Mouse (Mus musculus) erythroblast, embryonic 14.5 days (primary cell): ENCODE data around the gene Pdzd9. TPM values are rescaled to one million over a fixed set of nuclear protein-coding genes. Genes with fewer than 3 reads are reported as not detected.

ENCODE experiments used
- H3K27me3 ChIP-seq: 2 replicates; pipeline ENCODE4 v1.6.1; 2012; ENCODE audit warnings: inconsistent platforms; ENCODE audit not compliant: control insufficient read depth
- H3K36me3 ChIP-seq: 2 replicates; pipeline ENCODE4 v1.6.1; 2012; ENCODE audit warnings: mild to moderate bottlenecking, inconsistent platforms; ENCODE audit not compliant: control insufficient read depth
- H3K4me1 ChIP-seq: 2 replicates; pipeline ENCODE4 v1.6.1; 2012; ENCODE audit warnings: inconsistent platforms; ENCODE audit not compliant: control insufficient read depth
- H3K4me3 ChIP-seq: replicated peaks from 2 replicates; pipeline ENCODE3; 2012; ENCODE audit warnings: moderate library complexity, mild to moderate bottlenecking, inconsistent platforms
- H3K9me3 ChIP-seq: 2 replicates; pipeline ENCODE4 v1.6.1; 2012; ENCODE audit warnings: low read length, inconsistent platforms, mixed read lengths; ENCODE audit not compliant: control insufficient read depth
- GATA1 ChIP-seq: IDR thresholded peaks from 2 replicates; pipeline ENCODE4 v1.6.1; 2012; ENCODE audit warnings: low read length, inconsistent platforms, mixed read lengths
- TAL1 ChIP-seq: IDR thresholded peaks from 3 replicates; pipeline ENCODE4 v1.6.1; 2012; ENCODE audit warnings: low read length, inconsistent platforms, mixed read lengths
- polyA plus RNA-seq: library from polyadenylated mRNA; stranded (reverse); fragments of >175 nt; gene quantifications from 2 replicates; pipeline ENCODE4 v1.2.3, GENCODE M21; 2012

Pdzd9 gene
- polyA plus RNA-seq, 1 experiment, result not detected

- no peak for TF ChIP-seq TAL1
- Histone ChIP-seq H3K9me3 (no peaks in the 10 kb centered on the region), H3K36me3 (peaks cover 33% of the 10 kb centered on the region), H3K27me3 (no peaks in the 10 kb centered on the region), H3K4me3 (no peak overlapping the region), H3K4me1 (peaks cover 17% of the 10 kb centered on the region)
These were observed 23.8 kb upstream of the Pdzd9 start for GRCm38 (mm10) chr7:120693831-120694375.

- no peak overlapping the region for H3K4me3 ChIP-seq
- H3K36me3 ChIP-seq, result peaks cover 25% of the 10 kb centered on the region
- H3K9me3 ChIP-seq, result no peaks in the 10 kb centered on the region
- H3K27me3 ChIP-seq, result no peaks in the 10 kb centered on the region
- peaks cover 6% of the 10 kb centered on the region for H3K4me1 ChIP-seq
- no peak for TF ChIP-seq TAL1
- TF ChIP-seq GATA1, result no peak
These were observed 20.5 kb upstream of the Pdzd9 start for GRCm38 (mm10) chr7:120690634-120691033.

- Histone ChIP-seq H3K4me1 (peaks cover 24% of the 10 kb centered on the region), H3K4me3 (no peak overlapping the region), H3K9me3 (no peaks in the 10 kb centered on the region), H3K27me3 (no peaks in the 10 kb centered on the region), H3K36me3 (peaks cover 7% of the 10 kb centered on the region)
- TF ChIP-seq GATA1 (no peak), TAL1 (no peak)
These were observed 15.1 kb upstream of the Pdzd9 start for GRCm38 (mm10) chr7:120685227-120685626.

- H3K27me3 ChIP-seq, result no peaks in the 10 kb centered on the region
- peaks cover 3% of the 10 kb centered on the region for H3K36me3 ChIP-seq
- peaks cover 29% of the 10 kb centered on the region for H3K4me1 ChIP-seq
- no peaks in the 10 kb centered on the region for H3K9me3 ChIP-seq
- TF ChIP-seq GATA1 (no peak), TAL1 (no peak)
- H3K4me3 ChIP-seq, result no peak overlapping the region
These were observed 14.6 kb upstream of the Pdzd9 start for GRCm38 (mm10) chr7:120684731-120685161.

- Histone ChIP-seq H3K36me3 (no peaks in the 10 kb centered on the region; the same call in 1 of the 2 replicates), H3K4me3 (no peak overlapping the region), H3K9me3 (no peaks in the 10 kb centered on the region), H3K4me1 (peaks cover 49% of the 10 kb centered on the region), H3K27me3 (no peaks in the 10 kb centered on the region)
- no peak for TF ChIP-seq TAL1
- TF ChIP-seq GATA1, result no peak
These were observed 11.9 kb upstream of the Pdzd9 start for GRCm38 (mm10) chr7:120682002-120682401.

GRCm38 (mm10) chr7:120679023-120679422, 8.9 kb upstream of the Pdzd9 start:
- peaks cover 59% of the 10 kb centered on the region for H3K4me1 ChIP-seq
- H3K27me3 ChIP-seq, result no peaks in the 10 kb centered on the region
- TF ChIP-seq GATA1, result no peak
- no peak for TF ChIP-seq TAL1
- peak overlapping the region; percentile 72 for H3K4me3 ChIP-seq
- no peaks in the 10 kb centered on the region; the same call in 1 of the 2 replicates for H3K36me3 ChIP-seq
- H3K9me3 ChIP-seq, result no peaks in the 10 kb centered on the region

GRCm38 (mm10) chr7:120677764-120678531, 7.8 kb upstream of the Pdzd9 start:
- no peaks in the 10 kb centered on the region; the same call in 1 of the 2 replicates for H3K36me3 ChIP-seq
- no peaks in the 10 kb centered on the region for H3K9me3 ChIP-seq
- peaks cover 59% of the 10 kb centered on the region for H3K4me1 ChIP-seq
- H3K4me3 ChIP-seq, result peak overlapping the region; percentile 72
- TF ChIP-seq GATA1, result no peak
- no peaks in the 10 kb centered on the region for H3K27me3 ChIP-seq

GRCm38 (mm10) chr7:120677001-120677643, 7.0 kb upstream of the Pdzd9 start, which contains the start of gene Mosmo:
TSS of gene Mosmo (plus strand) at chr7:120677618.
- Histone ChIP-seq H3K9me3 (no peaks in the 10 kb centered on the region), H3K4me3 (peak within 1 kb of the TSS; percentile 72), H3K27me3 (no peaks in the 10 kb centered on the region), H3K36me3 (no peaks in the 10 kb centered on the region; the same call in 1 of the 2 replicates), H3K4me1 (peaks cover 53% of the 10 kb centered on the region)
- TF ChIP-seq TAL1 (no peak), GATA1 (no peak)

- H3K9me3 ChIP-seq, result no peaks in the 10 kb centered on the region
- H3K36me3 ChIP-seq, result no peaks in the 10 kb centered on the region
- TF ChIP-seq GATA1, result no peak
- no peak for TF ChIP-seq TAL1
- H3K4me1 ChIP-seq, result peaks cover 7% of the 10 kb centered on the region
- 0 out of 2 replicates have a peak, but pooled peaks cover 2% of the 10 kb centered on the region for H3K27me3 ChIP-seq
- no peak overlapping the region for H3K4me3 ChIP-seq
These were observed 1.1 kb upstream of the Pdzd9 start for GRCm38 (mm10) chr7:120671271-120671670.
